Mouse (Mus musculus) hindbrain, embryonic 15.5 days (tissue): ENCODE results near the gene Dusp16. TPM values are rescaled to one million over a fixed set of nuclear protein-coding genes. Genes with fewer than 3 reads are reported as not detected.

Source experiments
- ATAC-seq: fragments of 200-750 bp; cut with Nextera tagmentation; 2 replicates; pipeline ENCODE4 v1.8.0; 2017; ENCODE audit warnings: low read depth, moderate number of reproducible peaks, moderate TSS enrichment; ENCODE audit not compliant: low FRiP score
- H3K27ac ChIP-seq: fragments of 300-500 bp; sonication (generic); replicated peaks from 2 replicates; pipeline ENCODE4 v1.5.1; 2015; ENCODE audit warnings: mild to moderate bottlenecking, inconsistent platforms
- H3K27me3 ChIP-seq: fragments of 300-500 bp; sonication (generic); 2 replicates; pipeline ENCODE4 v1.6.1; 2015; ENCODE audit warnings: control low read depth, inconsistent platforms
- H3K36me3 ChIP-seq: fragments of 300-500 bp; sonication (generic); 2 replicates; pipeline ENCODE4 v1.6.1; 2015; ENCODE audit warnings: control low read depth, inconsistent platforms
- H3K4me1 ChIP-seq: fragments of 300-500 bp; sonication (generic); replicated peaks from 2 replicates; pipeline ENCODE4 v1.6.1; 2015; ENCODE audit warnings: control low read depth, inconsistent platforms
- H3K4me2 ChIP-seq: fragments of 300-500 bp; sonication (generic); 2 replicates; pipeline ENCODE4 v1.6.1; 2015; ENCODE audit warnings: moderate library complexity, mild to moderate bottlenecking, inconsistent platforms
- H3K4me3 ChIP-seq: fragments of 300-500 bp; sonication (generic); 2 replicates; pipeline ENCODE4 v1.5.1; 2015; ENCODE audit warnings: mild to moderate bottlenecking, inconsistent platforms
- H3K9ac ChIP-seq: fragments of 300-500 bp; sonication (generic); 2 replicates; pipeline ENCODE4 v1.6.1; 2015; ENCODE audit warnings: inconsistent platforms
- H3K9me3 ChIP-seq: fragments of 300-500 bp; sonication (generic); 2 replicates; pipeline ENCODE4 v1.6.1; 2016; ENCODE audit warnings: control low read depth, inconsistent platforms
- WGBS: fragments of 180-500 bp; shearing (Covaris S2); methylation state at CpG from one replicate; pipeline ENCODE4 v1.1.7; 2015; 5-methylcytosine and 5-hydroxymethylcytosine counted together
- polyA plus RNA-seq: library from polyadenylated mRNA; unstranded; fragments of >200 nt; fragmentation: Nextera tagmentation; extraction: Ambion mirVana; gene quantifications from 2 replicates; pipeline ENCODE4 v1.2.1, GENCODE M21; 2015

Gene Dusp16
- polyA plus RNA-seq, 1 experiment from 2014 or later = 5.5 TPM

DNA sequence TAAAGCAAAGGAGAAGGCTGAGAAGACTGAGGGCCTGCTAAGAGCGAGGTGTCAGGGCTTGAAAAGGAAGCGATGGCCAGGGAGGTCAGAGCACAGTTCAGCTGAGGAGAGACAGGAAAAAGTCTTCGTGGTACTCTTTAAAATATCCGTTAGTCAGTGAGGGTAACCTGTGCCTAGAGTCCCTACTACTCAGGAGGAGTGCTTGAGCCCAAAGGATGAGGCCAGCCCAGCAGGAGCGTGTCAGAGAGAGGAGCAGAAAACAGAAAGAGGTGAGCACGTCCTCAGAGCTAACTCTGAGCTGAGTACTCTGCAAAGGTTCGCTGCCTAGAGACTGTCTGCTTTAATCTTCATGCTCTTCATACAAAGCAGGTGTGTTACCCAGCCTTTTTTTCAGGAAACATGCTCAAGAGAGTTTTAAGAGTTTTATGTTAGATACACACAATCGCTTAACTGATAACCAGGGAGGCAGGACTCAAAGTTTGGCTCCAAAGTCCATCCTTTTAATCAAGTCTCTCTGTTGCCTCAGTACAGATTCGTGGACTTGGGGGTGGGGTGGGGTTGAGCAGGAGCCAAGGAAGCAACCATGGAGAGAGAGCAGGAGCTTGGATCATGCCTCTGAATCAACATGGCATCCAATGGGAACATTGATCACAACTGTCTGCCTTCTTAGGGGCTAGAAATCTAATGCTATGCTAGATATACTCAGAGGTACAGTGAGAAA lies 68.4 kb downstream of the Dusp16 start:
- Histone ChIP-seq H3K4me3 (no peak overlapping the region), H3K9ac (no peak overlapping the region), H3K9me3 (no peaks in the 10 kb centered on the region), H3K36me3 (no peaks in the 10 kb centered on the region), H3K4me1 (no peaks in the 10 kb centered on the region), H3K4me2 (no peak overlapping the region), H3K27ac (no peak overlapping the region), H3K27me3 (no peaks in the 10 kb centered on the region)
- WGBS = 89% methylated on average over 9 of the region's 9 CpGs
- no peak for ATAC-seq

DNA sequence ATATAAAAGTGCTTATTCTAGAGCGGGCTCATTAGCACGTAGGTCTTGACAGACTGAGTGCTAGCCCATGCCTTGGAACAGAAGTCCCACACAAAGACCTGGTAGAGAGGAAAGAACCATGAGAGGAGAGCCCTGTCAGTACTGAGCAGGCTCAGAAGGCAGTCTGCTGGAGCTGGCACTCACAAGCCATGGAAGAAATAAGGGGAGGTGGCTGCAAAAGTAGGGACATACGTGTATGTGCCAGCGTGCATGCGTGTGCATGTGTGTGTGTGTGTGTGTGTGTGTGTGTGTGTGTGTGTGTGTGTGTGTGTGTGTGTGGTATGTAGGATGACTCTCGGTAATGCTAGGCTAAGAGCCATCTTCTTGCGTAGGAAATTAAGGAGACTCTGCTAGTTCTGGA lies 69.1 kb downstream of the Dusp16 start:
- WGBS = 93% methylated on average over 7 of the region's 7 CpGs
- Histone ChIP-seq H3K4me2 (no peak overlapping the region), H3K27me3 (no peaks in the 10 kb centered on the region), H3K4me1 (no peaks in the 10 kb centered on the region), H3K4me3 (no peak overlapping the region), H3K27ac (no peak overlapping the region), H3K36me3 (no peaks in the 10 kb centered on the region), H3K9ac (no peak overlapping the region), H3K9me3 (no peaks in the 10 kb centered on the region)
- no peak for ATAC-seq

- no peak overlapping the region for H3K9ac ChIP-seq
- no peak for ATAC-seq
- no peak overlapping the region for H3K4me2 ChIP-seq
- H3K4me1 ChIP-seq = no peaks in the 10 kb centered on the region
- no peaks in the 10 kb centered on the region for H3K36me3 ChIP-seq
- WGBS = 91% methylated on average over 8 of the region's 8 CpGs
- H3K4me3 ChIP-seq = no peak overlapping the region
- H3K27me3 ChIP-seq = no peaks in the 10 kb centered on the region
- no peak overlapping the region for H3K27ac ChIP-seq
- H3K9me3 ChIP-seq = no peaks in the 10 kb centered on the region
Measured at GRCm38 (mm10) chr6:134722906-134723305, 69.5 kb downstream of the Dusp16 start.

DNA sequence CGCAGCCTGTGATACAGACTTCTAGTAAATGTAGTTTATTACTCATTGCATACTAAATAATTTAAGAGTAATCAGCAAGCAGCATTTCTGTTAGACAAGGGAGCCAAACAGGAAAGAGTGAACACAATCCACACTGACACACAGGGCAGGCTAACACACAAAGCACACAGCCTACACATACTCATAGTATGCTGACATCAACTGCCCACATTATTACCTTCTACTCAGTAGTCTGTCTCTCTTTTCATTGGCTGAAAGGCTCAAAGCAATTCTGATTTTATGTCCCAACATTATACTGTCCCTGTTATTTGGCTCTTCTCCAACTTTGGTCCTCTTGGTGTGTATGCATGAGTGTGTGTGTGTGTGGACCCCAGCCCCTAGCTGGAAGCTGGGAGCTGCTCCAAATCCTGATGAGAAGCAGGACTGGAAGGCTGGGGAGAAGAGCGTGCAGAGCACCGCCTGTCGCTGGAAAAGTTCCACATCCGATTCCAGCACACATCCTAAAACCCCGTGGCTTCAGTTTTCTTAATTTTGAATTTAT lies 70.6 kb downstream of the Dusp16 start:
- H3K36me3 ChIP-seq = no peaks in the 10 kb centered on the region
- WGBS = 75% methylated on average over 6 of the region's 6 CpGs
- H3K4me3 ChIP-seq = no peak overlapping the region
- no peak overlapping the region for H3K9ac ChIP-seq
- no peak overlapping the region for H3K27ac ChIP-seq
- H3K9me3 ChIP-seq = no peaks in the 10 kb centered on the region
- ATAC-seq = peak; percentile 50
- H3K4me2 ChIP-seq = no peak overlapping the region
- H3K4me1 ChIP-seq = no peaks in the 10 kb centered on the region
- no peaks in the 10 kb centered on the region for H3K27me3 ChIP-seq

DNA sequence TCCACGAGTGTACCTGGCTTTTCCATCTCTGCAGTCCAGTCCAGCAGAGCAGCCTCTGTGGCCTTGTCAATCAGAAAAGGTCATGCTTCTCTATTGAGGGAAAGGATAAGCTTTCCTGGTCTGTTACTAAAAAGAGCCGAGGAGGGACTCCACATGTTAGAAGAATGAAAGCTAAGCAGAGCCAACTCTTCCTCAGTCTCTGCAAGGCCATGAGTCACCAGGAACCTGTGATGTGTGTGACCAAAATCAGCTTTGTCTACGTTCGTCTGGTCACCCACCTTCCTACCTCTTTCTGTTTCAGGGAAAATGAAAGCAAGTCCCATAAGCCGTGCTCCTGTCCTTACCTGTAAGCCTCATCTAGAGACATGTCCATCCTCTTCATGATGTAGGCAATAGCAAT lies 72.3 kb downstream of the Dusp16 start:
- WGBS = 93% methylated on average over 5 of the region's 5 CpGs
- Histone ChIP-seq H3K4me2 (no peak overlapping the region), H3K9ac (no peak overlapping the region), H3K27ac (no peak overlapping the region), H3K4me3 (no peak overlapping the region), H3K36me3 (no peaks in the 10 kb centered on the region), H3K27me3 (no peaks in the 10 kb centered on the region), H3K9me3 (no peaks in the 10 kb centered on the region), H3K4me1 (no peaks in the 10 kb centered on the region)
- no peak for ATAC-seq

GRCm38 (mm10) chr6:134719156-134719555 lies 73.3 kb downstream of the Dusp16 start:
- H3K27me3 ChIP-seq = no peaks in the 10 kb centered on the region
- WGBS = 89% methylated on average over 5 of the region's 5 CpGs
- no peak overlapping the region for H3K4me3 ChIP-seq
- H3K27ac ChIP-seq = no peak overlapping the region
- H3K9me3 ChIP-seq = no peaks in the 10 kb centered on the region
- ATAC-seq = no peak
- H3K9ac ChIP-seq = no peak overlapping the region
- H3K4me1 ChIP-seq = no peaks in the 10 kb centered on the region
- H3K4me2 ChIP-seq = no peak overlapping the region
- no peaks in the 10 kb centered on the region for H3K36me3 ChIP-seq

DNA sequence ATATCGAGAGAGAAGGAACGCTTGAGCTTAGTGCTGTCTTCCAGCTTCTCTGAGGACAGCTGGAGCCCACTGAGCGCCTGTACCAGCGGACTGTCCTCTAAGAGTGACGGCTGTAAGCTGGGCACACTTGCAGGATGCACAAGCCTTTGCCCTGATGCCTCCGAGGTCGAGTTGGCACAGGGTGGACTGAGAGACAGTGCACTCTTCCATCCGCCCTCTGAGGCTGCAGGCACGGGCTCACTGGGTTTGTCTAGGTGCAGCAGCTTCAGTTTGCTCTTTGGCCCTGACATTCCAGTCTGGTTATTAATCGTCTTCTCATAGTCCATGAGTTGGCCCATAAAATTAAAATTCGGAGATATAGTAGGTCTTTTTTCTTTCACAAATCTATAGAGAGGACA lies 73.8 kb downstream of the Dusp16 start:
- Histone ChIP-seq H3K9ac (no peak overlapping the region), H3K4me2 (no peak overlapping the region), H3K9me3 (no peaks in the 10 kb centered on the region), H3K4me3 (no peak overlapping the region), H3K27me3 (no peaks in the 10 kb centered on the region), H3K4me1 (no peaks in the 10 kb centered on the region), H3K36me3 (no peaks in the 10 kb centered on the region), H3K27ac (no peak overlapping the region)
- no peak for ATAC-seq
- 94% methylated on average over 11 of the region's 11 CpGs for WGBS

DNA sequence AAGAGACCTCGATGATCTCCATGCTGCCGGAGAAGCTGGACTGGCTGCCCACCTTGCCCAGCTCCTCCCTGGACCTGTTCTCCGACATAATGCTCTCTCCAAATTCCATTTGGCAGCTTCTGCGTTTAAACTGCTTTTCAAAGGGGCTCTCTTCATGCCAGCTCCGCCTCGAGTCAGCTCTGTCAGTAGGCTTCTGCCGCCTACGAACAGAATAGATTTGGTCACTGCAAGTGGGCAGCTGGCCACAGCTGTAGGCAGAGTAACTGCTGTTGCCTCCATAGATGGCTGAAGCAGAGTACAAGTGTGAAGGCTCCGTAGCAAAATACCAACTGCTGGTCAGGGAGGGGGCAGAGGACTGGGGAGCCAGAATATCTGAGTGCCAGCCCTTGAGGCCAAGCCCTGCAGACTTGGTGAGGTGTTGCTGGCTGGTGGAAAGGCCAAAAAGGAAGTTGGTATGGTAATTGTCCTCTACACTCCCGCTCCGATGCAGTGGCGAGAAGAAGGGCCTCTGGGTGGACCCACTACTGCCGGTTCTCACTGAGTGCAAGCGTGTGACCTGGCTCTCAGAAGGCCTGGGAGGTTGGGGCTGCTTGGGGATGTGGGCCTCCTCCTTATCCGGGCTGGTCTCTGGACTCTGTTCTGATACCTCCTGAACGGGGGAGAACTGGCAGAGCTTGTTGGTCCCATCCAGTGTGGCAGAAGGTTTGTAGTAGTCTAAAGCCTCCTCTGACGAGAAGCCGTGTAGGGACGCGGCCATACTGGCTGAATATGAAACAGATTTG lies 74.3 kb downstream of the Dusp16 start:
- ATAC-seq = no peak
- H3K9ac ChIP-seq = no peak overlapping the region
- no peak overlapping the region for H3K4me3 ChIP-seq
- 91% methylated on average over 20 of the region's 20 CpGs for WGBS
- H3K27me3 ChIP-seq = no peaks in the 10 kb centered on the region
- no peaks in the 10 kb centered on the region for H3K36me3 ChIP-seq
- no peak overlapping the region for H3K4me2 ChIP-seq
- H3K4me1 ChIP-seq = no peaks in the 10 kb centered on the region
- H3K27ac ChIP-seq = no peak overlapping the region
- no peaks in the 10 kb centered on the region for H3K9me3 ChIP-seq

DNA sequence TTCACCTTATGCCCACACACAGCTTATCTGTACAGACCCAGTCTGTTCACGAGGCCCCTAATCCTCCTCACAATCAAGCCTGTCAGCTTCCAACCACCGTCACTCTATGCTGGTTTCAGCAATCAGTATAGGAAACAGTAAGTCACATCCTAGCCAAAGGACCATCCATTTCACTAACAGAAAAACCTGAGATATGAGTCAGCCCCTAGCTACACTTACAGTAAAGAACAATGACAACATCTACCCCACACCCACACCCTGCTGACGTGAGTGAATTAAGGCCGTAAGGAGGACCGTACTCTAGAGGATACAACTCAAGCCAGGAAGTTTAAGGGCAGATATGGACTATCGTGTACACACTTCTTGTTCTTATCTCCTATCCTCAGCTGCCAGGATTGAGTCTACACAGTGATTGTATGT lies 76.2 kb downstream of the Dusp16 start:
- ATAC-seq = no peak
- 89% methylated on average over 6 of the region's 6 CpGs for WGBS
- no peaks in the 10 kb centered on the region for H3K9me3 ChIP-seq
- no peaks in the 10 kb centered on the region for H3K36me3 ChIP-seq
- no peak overlapping the region for H3K4me3 ChIP-seq
- no peaks in the 10 kb centered on the region for H3K27me3 ChIP-seq
- no peak overlapping the region for H3K9ac ChIP-seq
- no peak overlapping the region for H3K4me2 ChIP-seq
- no peak overlapping the region for H3K27ac ChIP-seq
- no peaks in the 10 kb centered on the region for H3K4me1 ChIP-seq

DNA sequence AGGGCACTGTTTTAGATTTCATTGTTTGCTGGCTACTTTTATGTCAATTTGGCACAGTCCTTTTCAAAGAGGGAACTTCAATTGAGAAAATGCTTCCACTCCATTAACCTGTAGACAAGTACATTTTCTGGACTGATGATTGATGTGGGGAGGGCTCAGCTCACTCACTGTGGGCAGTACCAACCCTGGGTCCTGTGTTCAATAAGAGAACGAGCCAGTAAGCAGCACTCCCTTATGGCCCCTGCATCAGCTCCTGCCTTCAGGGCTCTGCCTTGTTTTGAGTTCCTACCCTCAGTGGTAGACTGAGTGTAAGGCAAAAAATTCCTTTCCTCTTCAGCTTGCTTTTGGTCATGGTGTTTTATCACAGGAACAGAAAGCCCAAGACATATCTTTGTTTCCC lies 78.5 kb downstream of the Dusp16 start:
- no peak for ATAC-seq
- Histone ChIP-seq H3K4me2 (no peak overlapping the region), H3K9ac (no peak overlapping the region), H3K27me3 (no peaks in the 10 kb centered on the region), H3K4me3 (no peak overlapping the region), H3K9me3 (no peaks in the 10 kb centered on the region), H3K27ac (no peak overlapping the region), H3K36me3 (no peaks in the 10 kb centered on the region), H3K4me1 (no peaks in the 10 kb centered on the region)
- 29% methylated on average over 1 of the region's 1 CpGs for WGBS

GRCm38 (mm10) chr6:134713321-134713720 lies 79.1 kb downstream of the Dusp16 start:
- no peaks in the 10 kb centered on the region for H3K27me3 ChIP-seq
- ATAC-seq = no peak
- H3K4me2 ChIP-seq = no peak overlapping the region
- H3K9ac ChIP-seq = no peak overlapping the region
- H3K27ac ChIP-seq = no peak overlapping the region
- no peak overlapping the region for H3K4me3 ChIP-seq
- WGBS = 32% methylated on average over 3 of the region's 3 CpGs
- H3K9me3 ChIP-seq = no peaks in the 10 kb centered on the region
- H3K4me1 ChIP-seq = no peaks in the 10 kb centered on the region
- no peaks in the 10 kb centered on the region for H3K36me3 ChIP-seq

GRCm38 (mm10) chr6:134710020-134710419 lies 82.4 kb downstream of the Dusp16 start:
- Histone ChIP-seq H3K9ac (no peak overlapping the region), H3K27ac (no peak overlapping the region), H3K4me2 (no peak overlapping the region), H3K27me3 (no peaks in the 10 kb centered on the region), H3K4me3 (no peak overlapping the region), H3K4me1 (no peaks in the 10 kb centered on the region), H3K36me3 (no peaks in the 10 kb centered on the region), H3K9me3 (no peaks in the 10 kb centered on the region)
- no peak for ATAC-seq
- 74% methylated on average over 15 of the region's 15 CpGs for WGBS
